23 mouse cellular contexts compared by ENCODE assay signal in the genomic region with DNA sequence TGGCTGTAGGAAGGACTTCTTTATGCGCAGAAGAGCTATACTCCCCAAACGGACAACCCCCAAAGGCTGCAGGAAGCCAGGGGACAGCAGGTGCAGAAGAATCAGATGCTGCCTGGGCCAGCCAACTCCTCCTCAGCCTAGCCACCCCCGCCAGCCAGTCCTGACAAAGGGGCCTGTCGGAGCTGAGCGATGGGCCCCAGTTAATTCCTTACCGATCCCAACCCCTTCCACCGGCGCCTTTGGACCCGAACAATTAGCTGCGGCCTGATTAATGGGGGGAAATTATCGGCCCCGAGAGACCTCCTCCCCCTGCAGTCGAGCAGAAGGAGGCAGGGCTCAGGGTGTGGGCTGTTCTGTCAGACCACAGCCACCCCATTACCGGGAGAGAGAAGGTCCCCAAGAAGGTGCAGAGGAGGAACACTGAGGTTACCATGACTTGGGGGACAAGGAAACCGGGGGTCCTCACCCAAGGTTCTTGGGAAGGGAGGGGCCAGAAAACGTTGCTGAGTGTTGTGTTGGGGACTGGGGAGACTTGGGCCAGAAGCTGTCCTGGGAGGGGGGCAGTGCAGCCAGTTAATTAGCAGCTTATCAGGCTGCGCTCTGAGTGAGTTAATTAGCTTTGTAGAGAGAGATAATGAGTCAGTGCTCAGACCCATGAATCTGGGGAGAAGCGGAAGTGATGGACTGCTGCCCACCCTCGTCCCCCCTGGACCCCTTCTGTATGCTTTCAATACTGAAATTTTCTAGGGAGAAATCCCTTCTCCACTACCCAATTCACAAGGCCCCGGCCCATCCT. TPM values are rescaled to one million over a fixed set of nuclear protein-coding genes. Genes with fewer than 3 reads are reported as not detected.
DNase-seq lines count a peak whose midpoint lies in the region; ATAC-seq and TF ChIP-seq lines count a peak whose summit lies in the region.
"Had no signal": no experiment of that assay in that cellular context is flagged by ENCODE, and none has a peak within 500 bp of the region (broad histone marks: within the 10 kb centered on the region; RNA-seq: fewer than 3 reads in every experiment).

No protein-coding gene starts in this region.

- H3K9ac ChIP-seq in forebrain, postnatal 0 days: no peak overlapping the region
- peak overlapping the region; percentile 33; the same call in 1 of the 2 replicates for H3K9ac ChIP-seq in forebrain, embryonic 15.5 days (replicated peaks)
- H3K9ac ChIP-seq: embryonic facial prominence, embryonic 12.5 days; heart, embryonic 13.5 days; liver, embryonic 12.5 days; lung, embryonic 15.5 days had no signal

- no peak overlapping the region for H3K4me2 ChIP-seq in forebrain, postnatal 0 days (ENCODE audit: low read depth)
- peak overlapping the region; percentile 34 for H3K4me2 ChIP-seq in forebrain, embryonic 15.5 days (replicated peaks)
- H3K4me2 ChIP-seq: liver, embryonic 12.5 days had no signal

- H3K4me3 ChIP-seq in forebrain, embryonic 10.5 days: peak overlapping the region; percentile 53
- H3K4me3 ChIP-seq in forebrain, postnatal 0 days (ENCODE audit: low read depth, low read length): no peak overlapping the region
- H3K4me3 ChIP-seq in forebrain, embryonic 15.5 days: no peak overlapping the region
- H3K4me3 ChIP-seq: liver, embryonic 12.5 days; lung, embryonic 15.5 days; megakaryocyte, embryonic 14.5 days had no signal

- TF ChIP-seq CTCF in forebrain, postnatal 0 days (IDR thresholded peaks at IDR 0.05; ENCODE audit: low read depth): no peak
- TF ChIP-seq CTCF in brain, embryonic 14.5 days (IDR thresholded peaks at IDR 0.05; ENCODE audit: borderline replicate concordance, extremely low read depth, insufficient read depth, insufficient read length): no peak

- no peaks in the 10 kb centered on the region for H3K36me3 ChIP-seq in forebrain, embryonic 10.5 days (replicated peaks)
- H3K36me3 ChIP-seq in forebrain, postnatal 0 days (ENCODE audit: insufficient read depth): no peaks in the 10 kb centered on the region
- H3K36me3 ChIP-seq in forebrain, embryonic 15.5 days: no peaks in the 10 kb centered on the region
- H3K36me3 ChIP-seq: embryonic facial prominence, embryonic 12.5 days; heart, embryonic 13.5 days; liver, embryonic 12.5 days; lung, embryonic 15.5 days had no signal

- H3K4me1 ChIP-seq in forebrain, embryonic 10.5 days: peaks cover 52% of the 10 kb centered on the region
- peaks cover 5% of the 10 kb centered on the region; the same call in 1 of the 2 replicates for H3K4me1 ChIP-seq in forebrain, postnatal 0 days (ENCODE audit: insufficient read depth)
- H3K4me1 ChIP-seq in forebrain, embryonic 15.5 days: peaks cover 40% of the 10 kb centered on the region

- H3K27ac ChIP-seq in forebrain, embryonic 10.5 days: peak overlapping the region; percentile 80
- no peak overlapping the region for H3K27ac ChIP-seq in forebrain, postnatal 0 days (ENCODE audit: low read depth, low read length)
- peak overlapping the region; percentile 61 for H3K27ac ChIP-seq in forebrain, embryonic 15.5 days (replicated peaks)
- H3K27ac ChIP-seq: embryonic facial prominence, embryonic 12.5 days; heart, embryonic 13.5 days; liver, embryonic 12.5 days; lung, embryonic 15.5 days; stomach, postnatal 0 days had no signal

- peak; percentile 55 for DNase-seq in forebrain, embryonic 10.5 days (ENCODE audit: extremely low spot score, low spot score)
- DNase-seq in forebrain, postnatal 0 days: no peak
- peak; percentile 85 for DNase-seq in brain, embryonic 14.5 days (ENCODE audit: low read depth)
- DNase-seq in mesoderm, embryonic 11.5 days (ENCODE audit: low read depth, low spot score): peak; percentile 53
- DNase-seq in liver: no peak
- no peak for DNase-seq in c-Kit-positive CD71-positive TER-119-positive erythroid progenitor cells, embryonic 14.5 days (ENCODE audit: low spot score)
- no peak for DNase-seq in thymus, postnatal 10 days (ENCODE audit: low spot score in 2 of 2)
- DNase-seq: adrenal gland, postnatal 14 days; gastrocnemius, postnatal 14 days; heart, postnatal 4 days; kidney, adult 11 months; kidney, postnatal 25 days; right cerebral cortex, postnatal 14 days; thymus, postnatal 25 days had no signal

- TF ChIP-seq POLR2A in brain, embryonic 14.5 days (IDR thresholded peaks at IDR 0.05; ENCODE audit: borderline replicate concordance, extremely low read depth, insufficient read depth, insufficient read length, poor library complexity, severe bottlenecking): no peak

- ATAC-seq in forebrain, postnatal 0 days: no peak
- ATAC-seq in forebrain, embryonic 15.5 days (replicated peaks): no peak; the same call in 1 of the 2 replicates
- ATAC-seq: liver, embryonic 12.5 days had no signal

- no peaks in the 10 kb centered on the region for H3K9me3 ChIP-seq in forebrain, embryonic 10.5 days
- no peaks in the 10 kb centered on the region for H3K9me3 ChIP-seq in forebrain, postnatal 0 days (ENCODE audit: low read length)
- no peaks in the 10 kb centered on the region for H3K9me3 ChIP-seq in forebrain, embryonic 15.5 days
- H3K9me3 ChIP-seq: embryonic facial prominence, embryonic 12.5 days; heart, embryonic 13.5 days; liver, embryonic 12.5 days; lung, embryonic 15.5 days had no signal

- WGBS in forebrain, embryonic 10.5 days: 7% methylated on average over 20 of the region's 20 CpGs
- 4% methylated on average over 20 of the region's 20 CpGs for WGBS in forebrain, postnatal 0 days
- 4% methylated on average over 20 of the region's 20 CpGs for WGBS in forebrain, embryonic 15.5 days

- H3K27me3 ChIP-seq in forebrain, embryonic 10.5 days (ENCODE audit: poor library complexity, severe bottlenecking): peaks cover 86% of the 10 kb centered on the region
- peaks cover 45% of the 10 kb centered on the region for H3K27me3 ChIP-seq in forebrain, postnatal 0 days (ENCODE audit: insufficient read depth, low read length)
- H3K27me3 ChIP-seq in forebrain, embryonic 15.5 days: peaks cover 54% of the 10 kb centered on the region

RNA-seq across cellular contexts. Expression of a gene that starts 3.9 kb away (rescaled TPM):
- 1.1 and 1.4 TPM in 2 replicates for polyA plus RNA-seq in forebrain, embryonic 10.5 days (2016; fragmentation: Nextera tagmentation; extraction: Ambion mirVana)
- total RNA-seq in forebrain, postnatal 0 days (2014; rRNA removed): not detected in 2 replicates
- 0.14 and 0.15 TPM in 2 replicates for polyA plus RNA-seq in forebrain, postnatal 0 days (2015; fragmentation: Nextera tagmentation; extraction: Ambion mirVana)
- polyA plus RNA-seq in brain, embryonic 14.5 days (2012; rRNA removed): 0.40 and 0.57 TPM in 2 replicates
- polyA plus RNA-seq in forebrain, embryonic 15.5 days (2015; fragmentation: Nextera tagmentation; extraction: Ambion mirVana): 0.13 and 0.18 TPM in 2 replicates
- total RNA-seq: adrenal gland, postnatal 14 days; CH12.LX; gastrocnemius, postnatal 14 days; heart, postnatal 4 days; layer of hippocampus, postnatal 25 days had no signal
- polyA plus RNA-seq: embryonic facial prominence, embryonic 12.5 days; heart, embryonic 13.5 days; liver, embryonic 12.5 days; lung, embryonic 15.5 days had no signal

RNA-seq across cellular contexts. Expression of a gene that starts 4.1 kb away (rescaled TPM):
- polyA plus RNA-seq in forebrain, embryonic 10.5 days (2016; fragmentation: Nextera tagmentation; extraction: Ambion mirVana): 141 and 142 TPM in 2 replicates
- 184 and 251 TPM in 2 replicates for total RNA-seq in forebrain, postnatal 0 days (2014; rRNA removed)
- polyA plus RNA-seq in forebrain, postnatal 0 days (2015; fragmentation: Nextera tagmentation; extraction: Ambion mirVana): 378 and 438 TPM in 2 replicates
- polyA plus RNA-seq in brain, embryonic 14.5 days (2012; rRNA removed): 157 and 186 TPM in 2 replicates
- polyA plus RNA-seq in forebrain, embryonic 15.5 days (2015; fragmentation: Nextera tagmentation; extraction: Ambion mirVana): 304 and 307 TPM in 2 replicates

RNA-seq across cellular contexts. Expression of a gene that starts 13.7 kb away (rescaled TPM):
- polyA plus RNA-seq in forebrain, embryonic 10.5 days (2016; fragmentation: Nextera tagmentation; extraction: Ambion mirVana): 97.3 and 98.1 TPM in 2 replicates
- total RNA-seq in forebrain, postnatal 0 days (2014; rRNA removed): 36.3 and 44.4 TPM in 2 replicates
- polyA plus RNA-seq in forebrain, postnatal 0 days (2015; fragmentation: Nextera tagmentation; extraction: Ambion mirVana): 43.0 and 52.0 TPM in 2 replicates
- polyA plus RNA-seq in brain, embryonic 14.5 days (2012; rRNA removed): 53.9 and 79.7 TPM in 2 replicates
- polyA plus RNA-seq in forebrain, embryonic 15.5 days (2015; fragmentation: Nextera tagmentation; extraction: Ambion mirVana): 58.0 and 70.0 TPM in 2 replicates

RNA-seq across cellular contexts. Expression of a gene that starts 27.2 kb away (rescaled TPM):
- polyA plus RNA-seq in forebrain, embryonic 10.5 days (2016; fragmentation: Nextera tagmentation; extraction: Ambion mirVana): 82.0 and 90.0 TPM in 2 replicates
- 16.8 and 17.2 TPM in 2 replicates for total RNA-seq in forebrain, postnatal 0 days (2014; rRNA removed)
- polyA plus RNA-seq in forebrain, postnatal 0 days (2015; fragmentation: Nextera tagmentation; extraction: Ambion mirVana): 29.1 and 31.2 TPM in 2 replicates
- 31.3 and 32.5 TPM in 2 replicates for polyA plus RNA-seq in brain, embryonic 14.5 days (2012; rRNA removed)
- 23.8 and 26.4 TPM in 2 replicates for polyA plus RNA-seq in forebrain, embryonic 15.5 days (2015; fragmentation: Nextera tagmentation; extraction: Ambion mirVana)

RNA-seq across cellular contexts. Expression of a gene that starts 28.0 kb away (rescaled TPM):
- 23.6 and 23.7 TPM in 2 replicates for polyA plus RNA-seq in forebrain, embryonic 10.5 days (2016; fragmentation: Nextera tagmentation; extraction: Ambion mirVana)
- 42.4 and 43.1 TPM in 2 replicates for total RNA-seq in forebrain, postnatal 0 days (2014; rRNA removed)
- 43.4 and 47.3 TPM in 2 replicates for polyA plus RNA-seq in forebrain, postnatal 0 days (2015; fragmentation: Nextera tagmentation; extraction: Ambion mirVana)
- polyA plus RNA-seq in brain, embryonic 14.5 days (2012; rRNA removed): 75.4 and 84.6 TPM in 2 replicates
- polyA plus RNA-seq in forebrain, embryonic 15.5 days (2015; fragmentation: Nextera tagmentation; extraction: Ambion mirVana): 22.7 and 23.5 TPM in 2 replicates

Comparison
In these comparisons a context has a peak if more than half of its experiments do, and no peak if none do; other contexts are left out.
1. DNase-seq: peak in forebrain, embryonic 10.5 days (single experiment), brain, embryonic 14.5 days (single experiment) and mesoderm, embryonic 11.5 days (single experiment); none in forebrain, postnatal 0 days (single experiment), liver (single experiment), c-Kit-positive CD71-positive TER-119-positive erythroid progenitor cells, embryonic 14.5 days (single experiment) and thymus, postnatal 10 days (0 of 2).